In the genomic region with DNA sequence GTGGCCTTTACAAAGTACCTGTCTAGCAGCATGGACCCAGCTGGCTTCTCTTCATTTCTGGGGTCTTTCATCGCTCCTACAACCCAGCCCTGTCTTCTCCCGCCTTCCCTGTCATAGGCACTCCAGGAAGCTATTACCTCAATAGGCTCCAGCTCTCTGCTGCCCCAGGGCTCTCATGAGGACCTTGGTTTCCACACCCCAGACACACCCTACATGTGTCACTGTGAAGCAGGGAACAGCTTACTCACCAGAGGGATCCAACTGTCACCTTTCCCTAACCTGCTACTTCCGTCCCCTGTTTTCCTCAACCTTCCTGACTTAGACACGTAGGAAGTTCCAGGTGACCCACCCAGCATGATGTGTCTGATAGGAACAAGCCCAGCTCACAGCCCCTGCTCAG, we compare ENCODE assay signal across 19 mouse cellular contexts. TPM values are rescaled to one million over a fixed set of nuclear protein-coding genes. Genes with fewer than 3 reads are reported as not detected.
"Had no signal": no experiment of that assay in that cellular context is flagged by ENCODE, and none has a peak within 500 bp of the region (broad histone marks: within the 10 kb centered on the region; RNA-seq: fewer than 3 reads in every experiment).

No protein-coding gene starts in this region.

- ATAC-seq: liver, embryonic 12.5 days had no signal

- H3K4me2 ChIP-seq: kidney, embryonic 15.5 days; liver, embryonic 12.5 days; liver, embryonic 15.5 days; lung, embryonic 15.5 days; midbrain, embryonic 11.5 days; stomach, embryonic 15.5 days had no signal

- H3K4me3 ChIP-seq: kidney, embryonic 15.5 days; layer of hippocampus, adult 2 months; liver, embryonic 12.5 days; liver, embryonic 15.5 days; lung, embryonic 15.5 days; stomach, embryonic 15.5 days had no signal

- H3K9ac ChIP-seq: kidney, embryonic 15.5 days; liver, embryonic 12.5 days; liver, embryonic 15.5 days; lung, embryonic 15.5 days; stomach, embryonic 15.5 days had no signal

- H3K27me3 ChIP-seq: kidney, embryonic 15.5 days; liver, embryonic 12.5 days; liver, embryonic 15.5 days; lung, embryonic 15.5 days; stomach, embryonic 15.5 days had no signal

- H3K27ac ChIP-seq: kidney, embryonic 15.5 days; layer of hippocampus, adult 2 months; liver, embryonic 12.5 days; liver, embryonic 15.5 days; lung, embryonic 15.5 days; stomach, embryonic 15.5 days had no signal

- H3K9me3 ChIP-seq: kidney, embryonic 15.5 days; liver, embryonic 12.5 days; liver, embryonic 15.5 days; lung, embryonic 15.5 days; stomach, embryonic 15.5 days had no signal

- H3K4me1 ChIP-seq: liver, embryonic 15.5 days had no signal

- DNase-seq: kidney, postnatal 10 days; liver; lung, postnatal 10 days; lung, postnatal 36 days; midbrain, embryonic 14.5 days; right cerebral cortex, postnatal 4 days; spleen, adult 18-20 months; thymus, adult 18-20 months; thymus, postnatal 36 days had no signal

RNA-seq across cellular contexts. Expression of a gene that starts 57.8 kb away (rescaled TPM):
- total RNA-seq: left cerebral cortex, adult 18-20 months; megakaryocyte progenitor cell, adult 5-6 weeks; midbrain, postnatal 0 days had no signal
- polyA plus RNA-seq: liver, embryonic 12.5 days; liver, embryonic 15.5 days had no signal
